Mouse (Mus musculus) bone marrow macrophage, adult 2 months (primary cell): ENCODE measurements around the gene Myl12a.

Experiments
- CTCF ChIP-seq: IDR thresholded peaks from 2 replicates; pipeline ENCODE4 v1.5.1; 2012; ENCODE audit warnings: low read depth, mild to moderate bottlenecking, low read length, moderate library complexity
- POLR2A ChIP-seq: IDR thresholded peaks from 2 replicates; pipeline ENCODE4 v1.6.1; 2012; ENCODE audit warnings: mild to moderate bottlenecking, low read depth, low read length, borderline replicate concordance

GRCm38 (mm10) chr17:71010646-71011242, 8.1 kb upstream of the Myl12a start:
- TF ChIP-seq CTCF = no peak
- TF ChIP-seq POLR2A = no peak
